Mouse (Mus musculus): ENCODE measurements around the gene Tekt4.

The Tekt4 gene

GRCm38 (mm10) chr17:25454272-25454671 lies at the start of gene Tekt4:
TSS of gene Tekt4 (plus strand) at chr17:25454615.
- no peak for DNase-seq (ENCODE audit: low spot score)

- DNase-seq (ENCODE audit: low spot score): no peak
Observed at GRCm38 (mm10) chr17:25405224-25405895, 49.1 kb upstream of the Tekt4 start.

GRCm38 (mm10) chr17:25406011-25406441 lies 48.4 kb upstream of the Tekt4 start:
- no peak for DNase-seq (ENCODE audit: low spot score)

GRCm38 (mm10) chr17:25407352-25407751 lies 47.1 kb upstream of the Tekt4 start:
- DNase-seq (ENCODE audit: low spot score): no peak

GRCm38 (mm10) chr17:25408302-25408999 lies 46.0 kb upstream of the Tekt4 start:
- DNase-seq (ENCODE audit: low spot score): no peak

GRCm38 (mm10) chr17:25409621-25410020 lies 44.8 kb upstream of the Tekt4 start:
- no peak for DNase-seq (ENCODE audit: low spot score)

GRCm38 (mm10) chr17:25410180-25410579 lies 44.2 kb upstream of the Tekt4 start:
- DNase-seq (ENCODE audit: low spot score): no peak

GRCm38 (mm10) chr17:25410786-25411185 lies 43.6 kb upstream of the Tekt4 start:
- no peak for DNase-seq (ENCODE audit: low spot score)

- DNase-seq (ENCODE audit: low spot score): no peak
Observed at GRCm38 (mm10) chr17:25411251-25411650, 43.2 kb upstream of the Tekt4 start.

- no peak for DNase-seq (ENCODE audit: low spot score)
Observed at GRCm38 (mm10) chr17:25414209-25414608, 40.2 kb upstream of the Tekt4 start.

GRCm38 (mm10) chr17:25414917-25415316 lies 39.5 kb upstream of the Tekt4 start:
- no peak for DNase-seq (ENCODE audit: low spot score)

GRCm38 (mm10) chr17:25415421-25415913 lies 38.9 kb upstream of the Tekt4 start:
- DNase-seq (ENCODE audit: low spot score): no peak

GRCm38 (mm10) chr17:25416219-25416618 lies 38.2 kb upstream of the Tekt4 start:
- DNase-seq (ENCODE audit: low spot score): no peak

- DNase-seq (ENCODE audit: low spot score): no peak
Observed at GRCm38 (mm10) chr17:25417990-25418389, 36.4 kb upstream of the Tekt4 start.

- no peak for DNase-seq (ENCODE audit: low spot score)
Observed at GRCm38 (mm10) chr17:25418926-25419325, 35.5 kb upstream of the Tekt4 start.

GRCm38 (mm10) chr17:25420998-25421397 lies 33.4 kb upstream of the Tekt4 start:
- DNase-seq (ENCODE audit: low spot score): no peak

GRCm38 (mm10) chr17:25424526-25425080 lies 29.8 kb upstream of the Tekt4 start:
- no peak for DNase-seq (ENCODE audit: low spot score)

- DNase-seq (ENCODE audit: low spot score): no peak
Observed at GRCm38 (mm10) chr17:25425996-25426395, 28.4 kb upstream of the Tekt4 start.

- peak; percentile 66 for DNase-seq (ENCODE audit: low spot score)
Observed at GRCm38 (mm10) chr17:25427441-25427840, 27.0 kb upstream of the Tekt4 start.

GRCm38 (mm10) chr17:25429240-25429639 lies 25.2 kb upstream of the Tekt4 start:
- DNase-seq (ENCODE audit: low spot score): no peak

GRCm38 (mm10) chr17:25429886-25430285 lies 24.5 kb upstream of the Tekt4 start:
- DNase-seq (ENCODE audit: low spot score): no peak

- no peak for DNase-seq (ENCODE audit: low spot score)
Observed at GRCm38 (mm10) chr17:25430534-25430933, 23.9 kb upstream of the Tekt4 start.

Measured in testis, postnatal 14 days (tissue).